Mouse (Mus musculus): ENCODE measurements around the gene Cpped1.

DNA sequence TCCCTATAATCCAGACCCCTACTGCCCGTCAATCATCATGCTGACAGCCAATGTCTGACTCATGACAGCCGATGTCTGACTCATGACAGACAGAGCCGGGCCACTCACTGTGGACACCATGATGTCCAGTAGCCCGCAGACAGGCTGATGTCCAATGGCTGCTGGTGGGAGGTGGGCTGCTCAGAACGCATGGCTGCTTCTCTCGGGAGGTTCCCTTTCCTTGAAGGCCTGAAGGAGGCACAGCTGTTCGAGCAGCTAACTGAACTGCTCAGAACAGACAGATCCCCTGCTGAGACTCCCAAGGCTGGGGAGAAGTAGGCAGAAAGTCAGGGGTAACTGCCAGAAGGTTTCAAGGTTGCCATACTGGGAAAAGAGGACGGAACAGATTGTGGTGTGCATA lies 97.1 kb downstream of the Cpped1 start:
- TF ChIP-seq POLR2A (IDR thresholded peaks at IDR 0.05; ENCODE audit: low read depth, low read length) (no peak), CTCF (IDR thresholded peaks at IDR 0.05; ENCODE audit: extremely low read depth, insufficient read length, insufficient replicate concordance, low read depth, low read length) (no peak)

All from small intestine, adult 2 months (tissue).